Mouse (Mus musculus): ENCODE data around the gene Zfand3. TPM values are rescaled to one million over a fixed set of nuclear protein-coding genes. Genes with fewer than 3 reads are reported as not detected.

Gene Zfand3
- total RNA-seq, 2 experiments from 2014 or later, result 122 to 139 TPM

DNA sequence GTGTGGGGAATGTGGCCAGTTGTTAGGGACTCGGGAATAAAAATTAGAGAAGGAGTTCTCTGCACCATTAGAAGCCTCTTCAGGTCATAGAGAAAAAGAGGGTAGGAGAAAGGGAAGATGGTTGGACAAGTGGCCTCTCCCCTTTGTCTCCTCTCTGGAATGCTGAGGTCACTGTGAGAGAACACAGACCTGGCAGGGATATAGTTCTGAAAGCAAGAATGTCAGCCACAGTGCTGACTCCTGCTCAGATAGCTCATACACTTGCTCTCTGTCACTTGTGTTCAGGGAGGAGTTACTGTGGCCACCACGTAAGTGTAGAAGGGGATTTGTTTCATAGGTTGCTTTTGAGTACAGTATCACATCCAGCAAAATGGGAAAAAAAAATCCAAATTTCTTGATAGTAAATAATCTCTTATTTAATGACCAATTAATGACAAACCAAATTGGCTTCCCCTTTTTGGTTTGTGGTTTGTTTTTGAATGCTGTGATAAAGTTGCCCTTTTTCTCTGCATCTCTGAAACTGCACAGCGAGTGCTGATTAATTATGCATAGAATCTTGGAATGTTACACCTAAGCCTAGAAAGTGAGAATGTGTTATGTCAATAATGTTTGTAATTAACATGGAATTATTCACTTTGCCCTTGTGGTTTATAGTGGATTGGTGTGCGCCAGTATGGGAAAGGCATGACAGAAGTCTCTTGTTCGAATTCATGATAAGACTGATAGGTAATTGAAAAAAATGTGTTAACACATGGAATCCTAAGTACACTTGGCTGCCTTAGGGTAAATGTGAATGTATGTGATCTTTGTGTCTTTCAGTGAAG is 47.2 kb downstream of the Zfand3 start:
- DNase-seq (ENCODE audit: low spot score in 2 of 2), result no peak

DNA sequence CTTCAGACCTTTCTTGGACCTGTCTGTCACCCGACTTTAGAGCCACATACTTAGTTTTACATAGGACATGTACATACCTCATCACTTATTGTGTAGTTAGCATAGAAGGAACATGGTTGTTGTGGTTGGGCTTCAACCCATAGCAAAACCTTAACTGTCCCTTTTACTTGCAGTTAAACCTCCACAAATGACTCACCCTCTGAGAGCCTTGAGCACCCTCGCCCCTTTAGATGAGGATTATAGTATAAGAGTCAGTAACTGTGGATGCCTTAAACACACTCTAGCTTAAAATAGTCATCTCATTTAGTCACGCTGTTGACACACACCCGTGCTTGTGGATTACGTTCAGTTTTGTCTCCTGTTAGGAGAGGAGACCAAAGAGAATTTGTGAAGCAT is 47.8 kb downstream of the Zfand3 start:
- DNase-seq (ENCODE audit: low spot score in 2 of 2), result no peak

DNA sequence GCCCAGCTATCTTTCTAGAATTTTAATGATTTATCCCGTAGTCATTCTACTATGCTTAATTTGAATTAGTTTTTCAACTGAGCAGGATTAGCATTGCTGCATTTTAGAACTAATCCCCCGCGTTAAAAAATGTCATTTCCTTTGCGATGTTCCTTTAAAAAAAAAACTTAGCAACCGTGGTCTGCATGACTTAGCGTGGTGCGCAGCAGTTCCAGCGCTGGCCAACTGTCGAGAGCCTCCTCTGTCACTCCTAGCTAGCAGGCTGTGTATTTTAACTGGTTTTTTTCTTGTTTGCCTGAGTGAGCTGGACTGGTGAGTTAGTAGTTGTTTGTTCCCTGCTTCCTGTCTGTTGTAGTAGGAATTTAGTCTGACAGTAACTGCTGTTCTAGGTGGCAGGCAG is 48.9 kb downstream of the Zfand3 start:
- DNase-seq (ENCODE audit: low spot score in 2 of 2), result no peak

DNA sequence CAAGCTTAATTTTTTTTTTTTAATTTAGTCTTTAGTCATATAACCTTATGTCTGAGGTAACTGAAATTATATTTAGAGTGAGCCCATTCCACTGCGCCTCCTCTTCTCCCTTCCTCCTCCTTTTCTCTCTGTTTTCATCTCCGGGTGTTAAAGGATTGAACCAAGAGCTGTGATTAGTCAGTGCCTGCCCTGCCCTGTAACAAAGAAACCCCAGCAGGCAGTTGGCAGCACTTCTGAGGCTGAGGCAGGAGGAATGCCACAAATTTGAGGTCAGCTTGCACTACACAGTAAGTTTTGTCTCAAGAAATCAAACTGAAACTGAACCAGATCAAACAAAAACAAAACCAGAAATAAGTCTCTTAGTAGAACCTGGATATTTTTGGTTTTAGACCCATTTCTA is 49.3 kb downstream of the Zfand3 start:
- DNase-seq (ENCODE audit: low spot score in 2 of 2), result no peak

DNA sequence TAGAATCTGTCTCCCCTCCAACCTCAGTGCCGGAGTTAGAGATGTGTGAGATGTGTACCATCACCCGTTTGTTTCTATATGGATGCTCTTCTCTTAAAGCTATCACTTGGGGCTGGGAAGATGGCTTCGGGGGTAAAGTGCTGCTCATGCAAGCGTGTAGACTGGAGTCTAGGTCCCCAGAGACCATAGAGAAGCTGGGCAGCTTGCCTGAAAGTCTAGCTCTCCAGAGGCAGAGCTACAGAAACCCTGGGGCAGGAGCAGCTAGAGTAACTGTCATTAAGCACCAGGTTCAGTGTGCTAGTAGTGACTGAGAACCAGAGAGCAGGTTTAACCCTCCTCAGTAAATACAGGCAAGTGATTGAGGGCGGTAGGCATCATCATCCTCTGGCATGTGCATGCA is 51.7 kb downstream of the Zfand3 start:
- no peak for DNase-seq (ENCODE audit: low spot score in 2 of 2)

DNA sequence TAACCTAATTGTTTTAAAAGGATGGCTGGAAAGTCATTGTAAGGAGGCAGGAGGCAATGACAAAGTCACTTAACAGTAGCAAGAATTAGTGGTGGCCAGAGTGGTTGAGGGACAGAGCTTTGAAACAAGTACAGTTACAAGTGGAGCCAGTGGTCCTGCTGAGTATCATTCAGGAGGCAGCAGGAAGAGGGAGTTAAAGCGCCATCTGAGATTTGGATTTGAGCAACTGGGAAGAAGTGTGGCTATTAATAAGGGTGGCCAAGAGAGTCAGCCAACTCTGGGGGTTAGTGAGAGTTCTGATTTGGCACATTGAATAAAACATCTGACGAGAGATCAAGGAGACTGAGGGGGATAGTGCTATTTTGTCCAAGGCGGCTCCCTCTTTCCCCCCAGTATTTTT is 54.1 kb downstream of the Zfand3 start:
- DNase-seq (ENCODE audit: low spot score in 2 of 2), result no peak

DNA sequence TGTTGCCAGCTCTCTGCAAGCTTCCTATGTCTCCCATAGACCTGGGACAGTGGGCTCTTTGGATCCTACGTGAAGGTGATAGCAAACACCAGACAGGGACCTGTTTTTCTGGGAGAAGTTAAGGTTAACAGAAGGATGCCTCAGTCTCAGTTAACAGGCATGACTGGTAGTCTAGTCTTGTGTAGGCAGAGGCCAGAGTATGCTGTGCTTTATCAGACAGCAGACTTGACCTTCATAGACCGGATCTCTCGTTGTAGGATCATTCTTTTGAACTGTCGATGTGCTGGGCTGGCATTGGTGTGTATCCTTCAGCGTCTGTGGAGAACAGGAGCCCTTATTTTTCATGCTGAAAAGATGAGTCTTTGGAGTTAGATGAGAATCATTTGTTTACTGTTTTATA is 54.5 kb downstream of the Zfand3 start:
- no peak for DNase-seq (ENCODE audit: low spot score in 2 of 2)

DNA sequence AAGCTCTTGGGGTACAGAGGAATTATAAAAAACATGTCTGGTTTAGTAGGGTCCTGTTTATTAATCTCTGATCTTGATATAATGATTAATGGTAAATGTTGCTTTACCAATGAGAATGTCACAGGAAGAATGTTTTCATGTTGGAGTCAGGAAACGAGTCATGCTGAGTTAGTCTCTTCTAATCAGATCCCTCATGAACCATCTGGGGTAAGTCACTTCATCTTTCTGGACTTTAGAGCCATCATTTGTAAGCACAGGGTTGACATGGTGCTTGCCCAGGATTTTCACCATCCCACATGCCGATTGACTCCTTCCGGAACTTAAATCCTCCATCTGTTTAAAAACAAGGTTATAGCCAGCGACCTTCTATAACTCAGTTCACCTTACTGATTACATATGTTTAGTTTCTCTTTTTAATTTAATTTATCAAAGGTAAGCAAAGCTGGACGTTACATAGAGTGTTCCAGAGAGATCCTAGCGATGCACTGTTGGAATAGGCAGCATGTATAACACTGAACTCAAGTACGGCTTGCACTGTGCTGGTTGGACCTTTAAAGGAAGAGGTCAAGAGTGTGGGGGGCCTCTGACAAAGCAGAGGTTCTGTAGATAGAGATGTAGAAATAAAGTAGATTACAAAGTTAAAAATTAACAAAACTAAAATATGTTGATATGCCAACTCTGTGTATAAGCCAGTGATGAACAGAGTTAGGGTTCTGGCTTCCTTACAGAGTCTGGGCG is 56.7 kb downstream of the Zfand3 start:
- no peak for DNase-seq (ENCODE audit: low spot score in 2 of 2)

DNA sequence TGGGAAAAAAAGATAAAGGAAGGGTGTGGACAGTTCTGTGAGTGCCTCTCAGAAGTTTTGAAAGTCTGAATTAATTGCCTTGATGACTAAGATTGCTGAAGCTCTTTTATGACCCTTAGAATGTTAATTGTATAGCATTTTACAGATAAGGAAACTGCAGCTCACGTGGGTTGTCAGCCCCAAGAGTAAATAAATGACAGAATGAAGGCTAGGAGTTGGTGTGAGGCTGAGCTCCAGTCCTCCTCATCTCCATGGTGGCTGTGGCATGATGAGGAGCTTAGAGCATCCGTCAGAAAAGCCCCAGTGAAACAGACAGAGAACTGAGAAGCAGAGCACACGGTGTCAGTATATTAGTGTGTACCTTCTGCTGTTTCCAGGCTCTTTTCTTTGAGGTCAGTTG is 59.3 kb downstream of the Zfand3 start:
- DNase-seq (ENCODE audit: low spot score in 2 of 2), result no peak

DNA sequence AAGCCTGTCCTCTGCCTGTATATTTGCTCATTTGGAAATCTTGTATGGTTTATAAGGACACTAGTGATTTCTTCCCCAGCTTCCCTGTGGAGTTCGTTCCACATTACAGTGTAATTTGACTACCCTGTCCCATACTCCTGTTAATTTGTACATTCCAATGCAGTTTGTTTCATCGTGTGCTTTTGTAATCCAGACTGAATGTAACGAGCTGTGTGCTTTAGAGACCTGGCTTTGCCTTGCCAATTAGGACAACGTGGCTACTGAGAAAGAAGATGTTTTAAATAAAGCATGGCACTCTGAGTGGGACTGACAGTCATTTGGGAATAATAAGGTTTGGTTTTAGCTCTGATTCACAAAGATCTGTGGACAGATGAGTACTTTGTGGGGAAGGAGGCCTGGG is 60.2 kb downstream of the Zfand3 start:
- no peak for DNase-seq (ENCODE audit: low spot score in 2 of 2)

DNA sequence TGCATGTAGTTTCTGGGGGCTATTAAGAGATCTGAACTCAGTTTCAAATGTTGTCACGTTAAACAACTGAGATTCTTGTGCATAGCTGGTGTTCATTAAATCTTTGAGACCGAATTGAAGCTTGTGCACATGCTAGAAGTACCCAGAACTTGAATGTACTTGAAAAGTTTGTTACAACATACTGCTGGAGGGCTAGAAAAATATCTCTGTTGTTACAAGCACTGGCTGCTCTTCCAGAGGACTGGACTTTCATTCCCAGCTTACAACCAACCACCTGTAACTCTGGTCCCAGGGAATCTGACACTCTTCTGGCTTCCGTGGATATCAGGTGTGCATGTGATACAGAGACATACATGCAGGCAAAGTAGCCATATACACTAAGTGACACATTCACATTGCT is 65.2 kb downstream of the Zfand3 start:
- DNase-seq (ENCODE audit: low spot score in 2 of 2), result no peak

DNA sequence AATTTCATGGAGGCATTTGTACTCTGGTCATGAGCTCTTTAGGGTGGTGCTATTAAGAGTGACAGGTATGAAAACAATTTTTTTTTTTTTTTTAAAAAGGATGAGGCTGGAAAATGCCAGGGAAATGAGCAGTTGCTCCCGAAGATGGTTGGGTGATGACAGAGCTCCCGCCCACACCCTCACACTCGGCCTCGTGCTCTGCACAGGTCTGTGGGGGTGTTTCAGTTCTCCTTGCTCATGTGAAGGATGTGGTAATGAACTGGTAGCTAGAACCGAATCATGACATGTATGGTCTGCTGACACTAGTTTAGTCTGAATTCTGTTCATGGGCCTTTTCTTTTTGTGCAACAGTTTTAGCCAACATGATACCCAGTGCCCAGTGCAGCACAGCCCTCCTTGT is 66.1 kb downstream of the Zfand3 start:
- DNase-seq (ENCODE audit: low spot score in 2 of 2), result no peak

DNA sequence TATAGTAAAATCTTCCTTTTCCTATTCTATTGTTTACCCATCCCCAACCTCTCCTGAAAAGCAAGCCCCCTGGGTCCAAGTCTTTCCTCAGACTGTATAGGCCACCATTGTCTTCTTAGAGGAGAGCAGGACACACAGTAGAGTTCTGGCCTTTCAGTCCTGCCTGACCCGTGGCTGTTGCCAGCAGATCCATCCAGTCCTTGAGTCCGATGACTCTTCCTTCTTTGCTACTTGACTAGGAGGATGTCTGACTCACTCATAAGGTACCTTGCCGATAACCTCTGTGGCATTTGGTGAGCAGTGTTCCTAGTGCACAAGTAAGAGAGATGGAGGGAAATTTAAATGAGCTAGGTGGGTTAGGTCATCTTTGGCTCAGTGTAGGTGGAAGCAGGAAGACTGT is 68.1 kb downstream of the Zfand3 start:
- DNase-seq (ENCODE audit: low spot score in 2 of 2), result no peak

DNA sequence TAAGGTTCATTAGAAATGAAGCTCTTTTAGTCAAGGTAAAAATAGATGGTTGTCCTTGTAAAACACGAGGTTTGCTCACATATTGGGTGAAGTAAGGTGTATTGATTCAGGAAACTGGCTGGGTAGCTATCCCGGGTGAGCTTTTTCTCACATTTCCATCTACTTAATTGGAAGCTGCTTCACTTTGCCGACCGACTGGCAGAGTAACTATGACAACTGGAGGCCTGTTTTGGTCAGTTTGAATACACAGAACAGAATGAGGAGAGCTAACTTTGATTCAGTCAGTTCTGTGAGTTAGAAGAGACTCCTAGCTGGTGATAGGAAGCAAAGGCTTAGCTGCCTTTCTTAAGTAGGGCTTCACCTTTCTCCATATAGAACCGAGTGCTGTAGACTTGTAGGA is 71.4 kb downstream of the Zfand3 start:
- DNase-seq (ENCODE audit: low spot score in 2 of 2), result no peak

DNA sequence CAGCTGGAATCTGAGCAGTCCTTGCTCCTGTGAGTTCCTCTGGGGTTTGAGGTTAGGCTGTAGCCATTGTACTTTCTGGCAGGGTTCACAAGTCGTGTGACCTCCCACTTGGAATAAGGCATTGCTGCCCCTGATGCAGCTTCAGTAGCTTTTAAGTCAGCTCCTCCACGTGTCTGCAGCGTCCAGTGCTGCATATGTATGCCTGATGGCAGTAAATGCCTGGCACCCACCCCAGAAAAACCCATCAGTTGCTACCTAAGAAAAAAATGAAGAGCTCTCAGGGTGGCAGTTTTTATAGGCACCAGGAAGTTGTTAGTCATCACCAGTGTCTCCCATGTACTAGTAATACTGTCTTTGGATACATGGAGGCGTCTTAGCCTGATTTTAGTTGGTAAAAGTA is 79.5 kb downstream of the Zfand3 start:
- no peak for DNase-seq (ENCODE audit: low spot score in 2 of 2)

DNA sequence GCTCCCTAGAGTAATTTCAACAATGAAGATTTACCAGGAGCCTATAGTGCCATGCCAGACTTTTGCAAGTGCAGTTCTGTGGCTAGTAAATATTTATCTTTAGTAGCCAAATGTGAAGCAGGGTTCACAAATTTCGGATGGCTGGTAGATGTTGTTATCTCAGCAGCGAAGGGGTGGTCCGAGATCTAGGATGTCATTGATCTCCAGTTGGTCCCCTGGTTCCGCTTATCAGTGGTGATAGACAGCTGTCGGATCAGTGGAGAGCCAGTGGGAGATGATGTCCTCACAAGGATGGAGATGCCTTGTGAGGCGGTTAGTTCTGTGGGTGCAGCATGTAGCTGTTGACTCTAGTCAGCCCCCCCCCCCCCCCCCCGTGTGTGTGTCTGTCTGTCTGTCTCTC is 82.2 kb downstream of the Zfand3 start:
- DNase-seq (ENCODE audit: low spot score in 2 of 2), result no peak

DNA sequence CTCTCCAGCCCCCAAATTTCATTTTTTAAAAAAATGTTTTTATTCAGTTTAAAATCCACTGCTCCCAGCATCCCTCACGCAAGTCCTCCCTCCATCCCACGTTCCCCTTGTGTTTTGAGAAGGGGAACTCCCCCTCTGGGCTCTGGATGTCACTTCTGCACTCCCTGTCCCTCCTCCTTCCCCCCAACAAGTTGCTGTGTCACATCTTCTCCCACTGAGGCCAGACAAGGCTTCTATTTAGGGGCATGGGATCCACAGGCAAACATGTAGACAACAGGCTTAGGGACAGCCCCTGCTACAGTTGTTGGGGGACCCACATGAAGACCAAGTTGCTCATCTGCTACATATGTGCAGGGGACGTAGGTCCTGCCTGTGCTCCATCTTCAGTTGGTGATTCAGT is 83.9 kb downstream of the Zfand3 start:
- DNase-seq (ENCODE audit: low spot score in 2 of 2), result no peak

DNA sequence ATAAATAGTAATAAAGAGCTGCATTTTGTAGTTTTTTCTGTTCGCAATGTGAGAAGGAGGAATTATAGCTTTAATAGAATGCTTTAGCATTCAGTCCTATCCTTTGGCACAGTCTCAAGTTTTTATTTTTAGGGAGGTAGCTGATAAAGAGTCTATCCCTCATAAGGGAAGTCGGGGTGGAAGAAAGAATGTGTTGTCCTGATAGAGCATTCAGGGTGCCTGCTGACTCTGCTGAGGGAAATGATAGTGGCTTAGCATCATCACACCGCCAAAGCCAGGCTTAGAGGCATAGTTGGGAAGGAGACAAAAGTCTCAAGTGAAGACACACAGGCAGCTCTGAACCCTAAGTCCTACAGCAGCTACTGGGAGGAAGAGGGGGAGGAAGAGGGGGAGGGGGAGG is 85.9 kb downstream of the Zfand3 start:
- no peak for DNase-seq (ENCODE audit: low spot score in 2 of 2)

DNA sequence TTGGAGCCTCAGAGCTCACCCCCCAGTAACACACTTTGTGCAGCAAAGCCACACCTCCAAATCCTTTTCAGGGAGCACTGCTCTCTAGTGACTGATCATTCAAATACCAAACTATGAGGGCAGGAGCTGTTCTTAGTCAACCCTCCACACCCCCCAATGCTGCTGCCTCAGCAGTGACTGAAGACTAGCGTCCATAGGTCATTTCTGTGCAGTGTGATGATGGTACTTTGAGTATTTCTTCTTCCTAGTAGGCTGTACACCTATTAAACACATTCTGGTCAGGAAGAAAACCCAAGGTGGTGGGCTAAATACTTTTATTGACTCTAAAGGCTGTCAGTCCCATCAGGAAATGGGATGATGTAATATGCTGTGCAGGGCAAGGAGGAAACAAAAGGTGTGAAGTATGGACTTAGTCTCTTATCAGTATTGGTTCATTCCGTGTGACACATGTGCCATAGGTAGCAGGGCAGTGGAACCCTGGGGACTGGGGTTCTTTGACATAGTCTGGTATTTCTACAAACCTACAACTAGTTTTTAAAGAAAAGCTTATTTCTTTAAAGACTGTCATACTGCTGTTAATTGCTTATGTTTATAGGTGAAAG is 88.7 kb downstream of the Zfand3 start:
- DNase-seq (ENCODE audit: low spot score in 2 of 2), result no peak

DNA sequence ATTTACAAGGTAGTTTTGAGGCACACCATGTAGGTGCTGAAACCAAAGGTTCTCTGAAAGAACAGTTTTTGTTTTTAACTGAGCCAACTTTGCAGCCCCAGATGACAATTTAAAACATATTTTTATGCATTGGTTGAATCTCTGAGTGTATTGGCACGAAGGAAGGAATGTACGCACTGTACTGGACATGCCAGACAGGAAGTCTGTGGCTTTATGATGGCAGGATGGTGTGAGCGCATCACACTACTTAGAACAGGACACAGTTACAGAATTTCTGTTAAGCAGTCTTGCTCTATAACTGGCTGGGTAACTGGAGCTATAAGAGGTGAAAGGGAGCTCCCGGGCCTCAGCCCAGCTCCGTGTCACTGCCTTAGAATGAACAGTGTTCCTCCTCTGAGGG is 92.6 kb downstream of the Zfand3 start:
- DNase-seq (ENCODE audit: low spot score in 2 of 2), result no peak

DNA sequence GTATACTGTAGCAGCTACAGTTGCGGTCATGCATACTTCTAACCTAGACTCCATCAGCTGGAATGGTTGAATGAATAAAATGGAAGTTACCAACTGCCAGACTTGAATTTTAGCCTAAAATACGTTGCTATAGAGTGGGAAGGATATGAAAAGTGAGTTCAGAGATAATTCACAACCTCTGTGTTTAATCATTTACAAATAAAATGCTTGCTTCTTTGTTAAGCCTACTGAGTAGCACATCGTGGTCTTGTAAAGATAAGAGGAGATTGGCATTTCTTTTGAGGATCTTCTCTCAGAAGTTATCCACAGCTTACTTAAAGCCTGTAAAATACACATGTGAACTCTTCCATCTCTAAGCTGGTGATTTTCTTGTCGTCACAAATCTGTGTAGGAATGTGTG is 93.1 kb downstream of the Zfand3 start:
- no peak for DNase-seq (ENCODE audit: low spot score in 2 of 2)

DNA sequence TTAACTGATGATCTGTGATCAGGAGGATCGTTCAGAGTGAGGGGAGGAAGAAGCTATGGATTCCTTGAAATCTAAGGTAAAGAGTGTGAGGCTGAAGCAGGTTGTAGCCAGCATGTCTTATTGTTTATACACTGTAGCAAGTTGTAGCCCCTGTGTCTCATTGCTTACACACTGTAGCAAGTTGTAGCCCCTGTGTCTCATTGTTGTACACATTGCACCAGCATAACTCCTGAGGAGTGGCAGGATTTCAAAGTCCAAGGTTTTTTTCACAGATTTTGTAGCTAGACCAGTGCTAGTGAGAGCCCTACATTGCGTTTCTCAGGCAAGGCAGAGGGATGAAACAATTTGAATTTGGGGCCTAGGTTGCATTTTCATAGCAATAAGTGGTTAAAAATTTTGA is 95.1 kb downstream of the Zfand3 start:
- no peak for DNase-seq (ENCODE audit: low spot score in 2 of 2)

DNA sequence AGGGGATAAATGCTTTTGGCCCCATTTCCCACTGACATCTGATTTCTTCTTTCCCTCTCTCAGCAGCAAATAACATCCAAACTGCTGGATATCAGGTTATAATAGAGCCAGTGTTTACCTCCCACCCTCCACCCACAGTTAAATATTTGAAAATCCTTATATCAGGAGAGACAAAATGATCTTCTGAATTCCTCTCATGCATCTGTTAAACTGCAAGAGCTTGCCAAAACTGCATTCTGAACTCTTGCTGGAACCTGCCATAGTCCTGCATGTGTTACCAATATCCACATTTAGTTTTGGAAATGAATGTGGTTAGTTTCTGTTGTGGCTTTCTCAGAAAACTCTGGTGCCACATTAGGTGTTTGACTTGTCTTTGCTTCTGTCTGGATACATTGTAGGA is 97.3 kb downstream of the Zfand3 start:
- DNase-seq (ENCODE audit: low spot score in 2 of 2), result no peak

Data from gastrocnemius, postnatal 4 days (tissue).